30 mouse cellular contexts compared by ENCODE assay signal in the genomic region with DNA sequence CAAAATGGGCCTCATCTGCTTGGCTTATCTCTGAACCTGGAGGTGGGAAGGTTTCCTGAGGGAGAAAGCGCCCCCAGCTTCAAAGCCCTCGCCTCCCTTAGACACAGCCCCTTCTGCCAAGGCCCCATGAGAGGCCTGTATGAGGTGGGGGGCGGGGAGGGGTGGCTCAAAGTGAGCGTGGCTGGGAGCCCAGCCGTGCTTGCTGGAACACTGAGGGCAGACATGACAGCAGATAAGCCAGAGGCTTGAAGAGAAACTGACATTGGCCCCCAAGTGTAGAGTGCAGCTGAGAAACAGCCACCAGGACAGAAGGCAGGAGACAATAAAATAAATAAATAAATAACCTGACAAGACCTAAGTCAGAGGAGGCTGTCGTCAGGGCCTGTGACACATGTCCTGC. TPM values are rescaled to one million over a fixed set of nuclear protein-coding genes. Genes with fewer than 3 reads are reported as not detected.
DNase-seq lines count a peak whose midpoint lies in the region; ATAC-seq and TF ChIP-seq lines count a peak whose summit lies in the region.
"Had no signal": no experiment of that assay in that cellular context is flagged by ENCODE, and none has a peak within 500 bp of the region (broad histone marks: within the 10 kb centered on the region; RNA-seq: fewer than 3 reads in every experiment).

No protein-coding gene starts in this region.

- H3K4me2 ChIP-seq in hindbrain, postnatal 0 days (ENCODE audit: low read depth, low read length): no peak overlapping the region
- H3K4me2 ChIP-seq in hindbrain, embryonic 12.5 days (replicated peaks): no peak overlapping the region
- no peak overlapping the region for H3K4me2 ChIP-seq in heart, embryonic 16.5 days (ENCODE audit: low read depth, low read length)
- no peak overlapping the region for H3K4me2 ChIP-seq in intestine, embryonic 15.5 days (replicated peaks)
- H3K4me2 ChIP-seq: limb, embryonic 13.5 days; liver, embryonic 13.5 days; midbrain, embryonic 12.5 days; neural tube, embryonic 12.5 days had no signal

- no peaks in the 10 kb centered on the region for H3K9me3 ChIP-seq in hindbrain, postnatal 0 days (ENCODE audit: low read length)
- no peaks in the 10 kb centered on the region for H3K9me3 ChIP-seq in hindbrain, embryonic 12.5 days (replicated peaks)
- H3K9me3 ChIP-seq in heart, embryonic 16.5 days (replicated peaks; ENCODE audit: control insufficient read depth, low read length): peaks cover 1% of the 10 kb centered on the region; the same call in 1 of the 2 replicates
- H3K9me3 ChIP-seq in intestine, embryonic 15.5 days: no peaks in the 10 kb centered on the region
- H3K9me3 ChIP-seq: neural tube, embryonic 12.5 days had no signal

- peak; percentile 92 for DNase-seq in heart, adult 11 months
- DNase-seq in heart, postnatal 25 days (ENCODE audit: low spot score): no peak
- no peak for DNase-seq in hindbrain, postnatal 0 days (ENCODE audit: low spot score)
- no peak for DNase-seq in layer of hippocampus, adult 18-20 months (ENCODE audit: low spot score in 2 of 2)
- DNase-seq: adrenal gland, postnatal 25 days; cerebellum, adult 8-10 months; cerebellum, postnatal 36 days; embryo, embryonic 11 days; kidney, adult 18-20 months; liver, embryonic 13.5 days; lung, adult 2 months; lung, postnatal 14 days; right cerebral cortex, postnatal 14 days; spleen, adult 18-20 months had no signal

- H3K27ac ChIP-seq in hindbrain, postnatal 0 days: no peak overlapping the region
- H3K27ac ChIP-seq in hindbrain, embryonic 12.5 days: no peak overlapping the region
- H3K27ac ChIP-seq in heart, embryonic 16.5 days (ENCODE audit: low read length): peak overlapping the region; percentile 8; the same call in 1 of the 2 replicates
- H3K27ac ChIP-seq in intestine, embryonic 15.5 days: no peak overlapping the region
- H3K27ac ChIP-seq: limb, embryonic 13.5 days; liver, embryonic 13.5 days; midbrain, embryonic 12.5 days; neural tube, embryonic 12.5 days had no signal

- H3K27me3 ChIP-seq in hindbrain, postnatal 0 days (ENCODE audit: insufficient read depth, low read length): no peaks in the 10 kb centered on the region
- no peaks in the 10 kb centered on the region for H3K27me3 ChIP-seq in hindbrain, embryonic 12.5 days
- no peaks in the 10 kb centered on the region for H3K27me3 ChIP-seq in heart, embryonic 16.5 days (ENCODE audit: control insufficient read depth, insufficient read depth, low read length)
- H3K27me3 ChIP-seq in intestine, embryonic 15.5 days (replicated peaks): no peaks in the 10 kb centered on the region
- H3K27me3 ChIP-seq: limb, embryonic 13.5 days; liver, embryonic 13.5 days; midbrain, embryonic 12.5 days; neural tube, embryonic 12.5 days had no signal

- H3K36me3 ChIP-seq in hindbrain, postnatal 0 days (ENCODE audit: insufficient read depth, low read length): no peaks in the 10 kb centered on the region
- no peaks in the 10 kb centered on the region for H3K36me3 ChIP-seq in hindbrain, embryonic 12.5 days
- H3K36me3 ChIP-seq in heart, embryonic 16.5 days (ENCODE audit: control insufficient read depth, insufficient read depth): no peaks in the 10 kb centered on the region
- no peaks in the 10 kb centered on the region for H3K36me3 ChIP-seq in intestine, embryonic 15.5 days
- H3K36me3 ChIP-seq: limb, embryonic 13.5 days; liver, embryonic 13.5 days; midbrain, embryonic 12.5 days; neural tube, embryonic 12.5 days had no signal

- no peak for TF ChIP-seq CTCF in hindbrain, postnatal 0 days (IDR thresholded peaks at IDR 0.05; ENCODE audit: low read depth)

- H3K4me1 ChIP-seq in hindbrain, postnatal 0 days (ENCODE audit: insufficient read depth, low read length): no peaks in the 10 kb centered on the region
- peaks cover 3% of the 10 kb centered on the region for H3K4me1 ChIP-seq in hindbrain, embryonic 12.5 days
- peaks cover 13% of the 10 kb centered on the region for H3K4me1 ChIP-seq in heart, embryonic 16.5 days (ENCODE audit: control insufficient read depth, insufficient read depth, low read length)
- peaks cover 7% of the 10 kb centered on the region for H3K4me1 ChIP-seq in intestine, embryonic 15.5 days (replicated peaks)
- H3K4me1 ChIP-seq: liver, embryonic 13.5 days; midbrain, embryonic 12.5 days; neural tube, embryonic 12.5 days had no signal

- 56% methylated on average over 6 of the region's 6 CpGs for WGBS in hindbrain, postnatal 0 days
- WGBS in hindbrain, embryonic 12.5 days: 73% methylated on average over 6 of the region's 6 CpGs
- WGBS in heart, embryonic 16.5 days: 32% methylated on average over 6 of the region's 6 CpGs
- 55% methylated on average over 6 of the region's 6 CpGs for WGBS in intestine, embryonic 15.5 days

- no peak overlapping the region for H3K4me3 ChIP-seq in hindbrain, postnatal 0 days (ENCODE audit: low read length)
- H3K4me3 ChIP-seq in hindbrain, embryonic 12.5 days: no peak overlapping the region
- H3K4me3 ChIP-seq in heart, embryonic 16.5 days (ENCODE audit: low read length): no peak overlapping the region
- no peak overlapping the region for H3K4me3 ChIP-seq in intestine, embryonic 15.5 days (replicated peaks)
- H3K4me3 ChIP-seq: limb, embryonic 13.5 days; liver, embryonic 13.5 days; midbrain, embryonic 12.5 days; neural tube, embryonic 12.5 days had no signal

- ATAC-seq in hindbrain, postnatal 0 days: no peak
- no peak for ATAC-seq in hindbrain, embryonic 12.5 days (ENCODE audit: low FRiP score)
- peak; percentile 78; the same call in 1 of the 2 replicates for ATAC-seq in heart, embryonic 16.5 days (replicated peaks; ENCODE audit: extremely low read depth, insufficient read depth, low FRiP score)
- ATAC-seq in intestine, embryonic 15.5 days: 0 out of 2 replicates have a peak, but pooled peaks have one; percentile 34
- ATAC-seq: hindbrain, embryonic 16.5 days had no signal

- 0 out of 2 replicates have a peak overlapping the region, but pooled peaks have one; percentile 13 for H3K9ac ChIP-seq in hindbrain, postnatal 0 days (replicated peaks; ENCODE audit: low read length)
- H3K9ac ChIP-seq in hindbrain, embryonic 12.5 days: no peak overlapping the region
- 0 out of 2 replicates have a peak overlapping the region, but pooled peaks have one; percentile 9 for H3K9ac ChIP-seq in heart, embryonic 16.5 days (ENCODE audit: low read length)
- H3K9ac ChIP-seq in intestine, embryonic 15.5 days: no peak overlapping the region
- H3K9ac ChIP-seq: limb, embryonic 13.5 days; liver, embryonic 13.5 days; midbrain, embryonic 12.5 days; neural tube, embryonic 12.5 days had no signal

- intact Hi-C loops in heart, postnatal 25 days (cut with DNase I): no loop called here

RNA-seq across cellular contexts. Expression of a gene that starts 7.2 kb away (rescaled TPM):
- not detected for total RNA-seq in heart, postnatal 25 days (2021)
- total RNA-seq in hindbrain, postnatal 0 days (2014; rRNA removed): not detected in 2 replicates
- polyA plus RNA-seq in hindbrain, postnatal 0 days (2015; fragmentation: Nextera tagmentation; extraction: Ambion mirVana): not detected in 2 replicates
- polyA plus RNA-seq in hindbrain, embryonic 12.5 days (2016; fragmentation: Nextera tagmentation; extraction: Ambion mirVana): not detected in 2 replicates
- not detected in 2 replicates for polyA plus RNA-seq in heart, embryonic 16.5 days (2015; fragmentation: Nextera tagmentation; extraction: Ambion mirVana)
- not detected in 2 replicates for polyA plus RNA-seq in intestine, embryonic 15.5 days (2015; fragmentation: Nextera tagmentation; extraction: Ambion mirVana)
- total RNA-seq in layer of hippocampus, adult 18-20 months (2021): not detected
- total RNA-seq: adrenal gland, postnatal 25 days; ES-E14; gastrocnemius, adult 18-20 months; gastrocnemius, postnatal 36 days; hematopoietic stem cell, adult 5-6 weeks; layer of hippocampus, postnatal 14 days; left cerebral cortex, postnatal 10 days; megakaryocyte progenitor cell, adult 5-6 weeks had no signal
- polyA plus RNA-seq: brain, embryonic 14.5 days; hindbrain, embryonic 16.5 days; kidney, embryonic 16.5 days; limb, embryonic 13.5 days; liver, embryonic 13.5 days; lung, adult 2 months; midbrain, embryonic 12.5 days; neural tube, embryonic 12.5 days had no signal

Comparison
In these comparisons a context has a peak if more than half of its experiments do, and no peak if none do; other contexts are left out.
1. H3K9ac ChIP-seq: peak in hindbrain, postnatal 0 days (single experiment) and heart, embryonic 16.5 days (single experiment); none in hindbrain, embryonic 12.5 days (single experiment) and intestine, embryonic 15.5 days (single experiment).
2. ATAC-seq: peak in heart, embryonic 16.5 days (single experiment) and intestine, embryonic 15.5 days (single experiment); none in hindbrain, postnatal 0 days (single experiment) and hindbrain, embryonic 12.5 days (single experiment).